Mouse (Mus musculus) kidney, embryonic 16.5 days (tissue): ENCODE data around the gene Trim33. TPM values are rescaled to one million over a fixed set of nuclear protein-coding genes. Genes with fewer than 3 reads are reported as not detected.

Experiments
- ATAC-seq: fragments of 200-750 bp; cut with Nextera tagmentation; 2 replicates; pipeline ENCODE4 v1.8.0; 2017; ENCODE audit warnings: moderate TSS enrichment; ENCODE audit not compliant: low FRiP score, low TSS enrichment
- H3K27ac ChIP-seq: fragments of 300-500 bp; sonication (generic); 2 replicates; pipeline ENCODE4 v1.5.1; 2014; ENCODE audit warnings: low read length
- H3K27me3 ChIP-seq: fragments of 300-500 bp; sonication (generic); 2 replicates; pipeline ENCODE4 v1.6.1; 2014; ENCODE audit warnings: low read length, control low read depth, mixed read lengths; ENCODE audit not compliant: insufficient read depth
- H3K36me3 ChIP-seq: fragments of 300-500 bp; sonication (generic); 2 replicates; pipeline ENCODE4 v1.6.1; 2014; ENCODE audit warnings: low read length, control low read depth, mixed read lengths; ENCODE audit not compliant: insufficient read depth
- H3K4me1 ChIP-seq: fragments of 300-500 bp; sonication (generic); 2 replicates; pipeline ENCODE4 v1.6.1; 2014; ENCODE audit warnings: low read length, control low read depth, mixed read lengths; ENCODE audit not compliant: insufficient read depth
- H3K4me2 ChIP-seq: fragments of 300-500 bp; sonication (generic); replicated peaks from 2 replicates; pipeline ENCODE4 v1.6.1; 2014; ENCODE audit warnings: low read depth, low read length
- H3K4me3 ChIP-seq: fragments of 300-500 bp; sonication (generic); 2 replicates; pipeline ENCODE4 v1.5.1; 2014; ENCODE audit warnings: mild to moderate bottlenecking, low read length
- H3K9ac ChIP-seq: fragments of 300-500 bp; sonication (generic); replicated peaks from 2 replicates; pipeline ENCODE4 v1.6.1; 2014; ENCODE audit warnings: low read length
- H3K9me3 ChIP-seq: fragments of 300-500 bp; sonication (generic); 2 replicates; pipeline ENCODE4 v1.6.1; 2016; ENCODE audit warnings: low read length, control low read depth
- WGBS: fragments of 180-500 bp; shearing (Covaris S2); extraction: QIAGEN DNeasy Blood & Tissue Kit; methylation state at CpG from one replicate; pipeline ENCODE4 v1.1.7; 2014; 5-methylcytosine and 5-hydroxymethylcytosine counted together
- polyA plus RNA-seq: library from polyadenylated mRNA; unstranded; fragments of >200 nt; fragmentation: Nextera tagmentation; extraction: Ambion mirVana; gene quantifications from 2 replicates; pipeline ENCODE4 v1.2.1, GENCODE M21; 2015

Trim33 gene
- polyA plus RNA-seq, 1 experiment from 2014 or later = 17.5 TPM

DNA sequence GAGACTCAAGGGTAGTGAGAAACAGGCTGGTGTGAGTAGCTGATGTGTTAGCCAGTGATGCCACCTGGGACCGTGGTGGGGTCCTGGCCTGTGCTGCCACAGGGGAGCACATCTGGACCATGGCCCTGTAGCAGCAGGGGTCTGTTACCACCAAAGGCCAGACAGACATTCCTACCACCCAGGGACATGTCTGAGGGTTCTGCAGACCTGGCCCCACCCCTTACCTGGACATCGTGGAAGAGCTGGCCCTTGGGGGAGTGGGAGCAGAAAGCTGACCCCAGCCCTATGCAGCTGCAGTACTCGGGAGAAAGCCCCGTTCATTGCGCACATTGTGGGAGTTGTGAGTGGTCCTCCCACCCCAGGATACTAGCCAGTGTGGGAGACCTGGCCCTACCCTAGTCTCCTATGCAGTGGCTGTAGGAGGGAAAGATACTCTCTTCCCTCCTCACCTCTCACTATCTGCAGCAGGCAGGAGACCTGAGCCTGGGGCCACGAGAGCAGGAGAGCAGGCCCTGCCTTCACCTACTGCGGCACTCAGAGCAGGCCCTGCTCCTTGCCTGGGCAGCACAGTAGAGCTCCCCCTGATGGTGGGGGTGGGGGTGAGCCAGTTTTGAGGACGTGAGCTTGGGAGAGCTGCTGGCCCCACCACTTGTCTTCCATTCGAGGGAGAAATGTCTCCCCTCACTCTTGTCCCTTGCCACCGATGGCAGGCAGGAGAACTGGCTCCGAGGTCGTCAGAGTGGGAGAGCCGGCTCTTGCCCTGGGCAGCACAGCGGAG lies 114.4 kb downstream of the Trim33 start:
- Histone ChIP-seq H3K27ac (no peak overlapping the region), H3K27me3 (no peaks in the 10 kb centered on the region), H3K36me3 (no peaks in the 10 kb centered on the region), H3K4me2 (no peak overlapping the region), H3K9me3 (no peaks in the 10 kb centered on the region), H3K9ac (no peak overlapping the region), H3K4me1 (no peaks in the 10 kb centered on the region), H3K4me3 (no peak overlapping the region)
- WGBS = 77% methylated on average over 14 of the region's 14 CpGs
- ATAC-seq = peak; percentile 69; the same call in 1 of the 2 replicates

DNA sequence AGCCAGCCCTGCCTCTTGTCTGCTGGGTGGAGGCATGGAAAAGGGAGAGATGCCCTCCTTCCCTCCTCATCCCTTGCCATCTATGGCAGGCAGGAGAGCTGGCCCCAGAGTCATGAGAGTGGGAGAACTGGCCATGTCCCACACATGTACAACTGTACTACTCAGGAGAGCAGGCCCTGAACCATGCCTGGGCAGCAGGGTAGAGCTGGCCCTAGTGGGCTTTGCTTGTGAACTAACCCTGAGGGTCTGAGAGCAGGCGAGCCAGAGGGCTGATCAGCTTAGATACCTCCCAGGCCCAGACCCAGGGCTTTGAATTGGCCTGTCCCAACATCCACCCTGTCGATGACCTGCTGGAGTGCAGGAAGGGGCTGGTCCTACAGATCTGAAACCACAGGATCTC lies 115.0 kb downstream of the Trim33 start:
- no peaks in the 10 kb centered on the region for H3K9me3 ChIP-seq
- H3K9ac ChIP-seq = no peak overlapping the region
- 93% methylated on average over 2 of the region's 2 CpGs for WGBS
- no peak overlapping the region for H3K4me3 ChIP-seq
- H3K27me3 ChIP-seq = no peaks in the 10 kb centered on the region
- H3K27ac ChIP-seq = no peak overlapping the region
- no peak for ATAC-seq
- H3K4me2 ChIP-seq = no peak overlapping the region
- no peaks in the 10 kb centered on the region for H3K4me1 ChIP-seq
- H3K36me3 ChIP-seq = no peaks in the 10 kb centered on the region

DNA sequence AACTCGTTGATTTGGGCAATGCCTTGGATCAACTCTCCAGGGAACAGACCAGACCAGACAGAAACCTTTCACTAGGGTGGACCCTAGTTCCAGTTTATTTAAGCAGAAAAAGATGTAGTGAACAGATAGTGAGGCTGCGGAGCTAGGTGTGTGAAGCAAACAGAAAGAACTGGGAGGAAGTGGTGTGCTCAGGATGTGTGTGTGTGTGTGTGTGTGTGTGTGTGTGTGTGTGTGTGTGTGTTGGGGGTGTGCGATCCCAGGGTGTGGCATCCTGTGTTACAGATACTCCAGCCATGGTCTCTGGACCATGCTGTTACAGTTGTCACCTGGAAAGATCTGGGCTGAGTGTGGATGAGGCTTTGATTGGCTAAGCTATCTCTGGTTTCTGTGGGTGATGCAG lies 118.4 kb downstream of the Trim33 start:
- H3K4me2 ChIP-seq = no peak overlapping the region
- H3K27me3 ChIP-seq = no peaks in the 10 kb centered on the region
- no peak overlapping the region for H3K9ac ChIP-seq
- WGBS = 72% methylated on average over 3 of the region's 3 CpGs
- H3K36me3 ChIP-seq = no peaks in the 10 kb centered on the region
- ATAC-seq = no peak
- H3K4me3 ChIP-seq = no peak overlapping the region
- no peak overlapping the region for H3K27ac ChIP-seq
- no peaks in the 10 kb centered on the region for H3K4me1 ChIP-seq
- H3K9me3 ChIP-seq = no peaks in the 10 kb centered on the region

DNA sequence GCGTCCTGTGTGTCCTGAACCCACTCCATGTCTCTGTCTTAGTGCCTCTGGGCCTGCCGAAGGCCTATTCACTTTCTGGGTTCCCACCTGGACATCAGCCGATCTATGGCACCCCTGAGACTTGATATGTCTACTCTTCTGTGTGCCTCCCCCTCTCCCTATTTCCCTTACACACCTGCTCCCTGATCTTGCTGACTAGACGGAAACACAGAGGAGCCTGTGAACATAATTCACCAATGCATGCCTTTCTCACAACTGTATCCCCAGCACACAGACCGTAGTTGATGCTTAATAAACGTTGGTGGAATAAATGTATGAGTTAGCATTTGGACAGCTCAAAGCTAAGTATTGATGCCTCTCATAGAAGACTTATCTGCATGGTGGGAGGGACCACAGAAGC lies 121.7 kb downstream of the Trim33 start:
- Histone ChIP-seq H3K4me2 (no peak overlapping the region), H3K9ac (no peak overlapping the region), H3K4me1 (no peaks in the 10 kb centered on the region), H3K9me3 (no peaks in the 10 kb centered on the region), H3K4me3 (no peak overlapping the region), H3K27ac (no peak overlapping the region), H3K27me3 (no peaks in the 10 kb centered on the region), H3K36me3 (no peaks in the 10 kb centered on the region)
- ATAC-seq = no peak
- WGBS = 78% methylated on average over 6 of the region's 6 CpGs

DNA sequence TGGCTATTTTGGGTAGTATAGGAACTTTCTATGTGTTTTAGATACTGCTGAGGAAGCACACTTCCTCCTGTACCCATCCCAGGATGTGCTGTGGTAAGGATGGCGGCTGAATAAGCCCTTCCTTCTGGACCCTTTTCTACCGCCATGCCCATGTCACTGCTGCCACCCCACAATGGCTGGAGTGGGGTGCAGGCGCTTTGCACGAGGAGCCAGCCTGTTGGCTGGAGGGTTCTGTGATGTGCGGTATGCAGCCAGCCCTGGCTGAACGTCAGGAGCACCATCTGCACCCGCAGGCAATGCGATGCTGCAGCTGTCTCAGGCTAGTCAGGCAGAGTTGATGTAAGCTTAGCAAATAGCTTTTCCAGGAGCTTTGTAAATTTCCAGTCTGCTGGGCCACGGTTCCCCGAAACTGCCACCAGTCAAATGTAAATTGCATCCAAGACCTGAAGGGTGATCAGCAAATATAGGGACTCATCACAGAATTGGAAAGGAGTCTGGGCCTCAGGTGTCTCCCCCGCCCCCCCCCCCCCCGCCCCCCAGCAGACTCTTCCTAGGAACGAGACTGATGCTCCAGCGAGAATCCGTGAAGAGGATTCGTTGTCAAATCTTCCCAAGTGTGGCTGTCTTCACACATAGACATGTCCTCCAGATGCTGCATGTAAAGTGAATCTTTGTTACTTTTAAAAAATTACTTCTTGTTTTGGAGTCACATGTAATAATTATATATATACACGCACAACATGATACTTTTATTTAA lies 122.4 kb downstream of the Trim33 start:
- Histone ChIP-seq H3K9me3 (no peaks in the 10 kb centered on the region), H3K27me3 (no peaks in the 10 kb centered on the region), H3K36me3 (no peaks in the 10 kb centered on the region), H3K4me3 (no peak overlapping the region), H3K9ac (no peak overlapping the region), H3K4me2 (no peak overlapping the region), H3K4me1 (no peaks in the 10 kb centered on the region), H3K27ac (no peak overlapping the region)
- 63% methylated on average over 17 of the region's 17 CpGs for WGBS
- ATAC-seq = no peak

DNA sequence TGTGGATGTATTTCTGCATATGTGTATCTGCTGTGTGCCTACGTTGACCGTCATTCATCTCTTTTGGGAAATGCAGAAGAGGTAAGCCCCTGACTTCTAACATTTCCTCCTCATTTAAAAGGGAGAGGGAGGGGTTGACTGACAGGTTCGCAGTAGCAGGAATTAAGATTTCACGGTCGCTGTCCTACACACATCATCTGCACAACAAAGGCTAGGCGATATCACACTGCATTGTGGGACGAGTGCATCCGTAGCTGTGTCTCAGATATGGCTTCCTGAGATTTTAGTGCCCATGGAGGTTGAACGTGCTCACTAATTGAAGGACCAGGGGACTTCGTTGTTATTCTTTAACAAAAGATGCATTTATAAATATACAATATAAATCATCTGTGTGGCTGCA lies 123.1 kb downstream of the Trim33 start:
- H3K27ac ChIP-seq = no peak overlapping the region
- H3K4me3 ChIP-seq = no peak overlapping the region
- WGBS = 67% methylated on average over 10 of the region's 10 CpGs
- H3K4me1 ChIP-seq = no peaks in the 10 kb centered on the region
- no peaks in the 10 kb centered on the region for H3K27me3 ChIP-seq
- H3K36me3 ChIP-seq = no peaks in the 10 kb centered on the region
- no peak overlapping the region for H3K4me2 ChIP-seq
- no peak overlapping the region for H3K9ac ChIP-seq
- H3K9me3 ChIP-seq = no peaks in the 10 kb centered on the region
- ATAC-seq = no peak

DNA sequence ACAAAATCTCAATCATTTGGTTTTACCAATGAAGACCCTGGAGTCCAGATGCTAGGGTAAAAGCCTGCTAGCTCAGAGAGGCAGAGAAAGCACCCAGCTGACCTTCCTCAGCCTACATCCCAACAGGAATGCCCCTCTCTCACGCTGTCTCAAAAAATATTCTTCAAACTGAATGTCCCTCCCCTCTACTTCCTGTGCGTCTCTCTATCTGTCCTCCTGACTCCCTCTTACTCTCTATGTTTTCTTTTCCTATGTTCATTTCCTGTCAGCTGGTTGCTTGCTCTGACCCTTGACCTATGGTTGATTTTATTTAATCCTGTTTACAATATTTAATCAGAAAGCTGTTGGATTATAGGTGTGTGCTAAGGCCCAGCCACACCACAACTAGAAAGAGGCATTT lies 126.0 kb downstream of the Trim33 start:
- no peaks in the 10 kb centered on the region for H3K36me3 ChIP-seq
- 56% methylated on average over 2 of the region's 2 CpGs for WGBS
- H3K27ac ChIP-seq = no peak overlapping the region
- no peaks in the 10 kb centered on the region for H3K4me1 ChIP-seq
- H3K4me3 ChIP-seq = no peak overlapping the region
- H3K4me2 ChIP-seq = no peak overlapping the region
- H3K9me3 ChIP-seq = no peaks in the 10 kb centered on the region
- H3K27me3 ChIP-seq = no peaks in the 10 kb centered on the region
- no peak overlapping the region for H3K9ac ChIP-seq
- ATAC-seq = no peak

DNA sequence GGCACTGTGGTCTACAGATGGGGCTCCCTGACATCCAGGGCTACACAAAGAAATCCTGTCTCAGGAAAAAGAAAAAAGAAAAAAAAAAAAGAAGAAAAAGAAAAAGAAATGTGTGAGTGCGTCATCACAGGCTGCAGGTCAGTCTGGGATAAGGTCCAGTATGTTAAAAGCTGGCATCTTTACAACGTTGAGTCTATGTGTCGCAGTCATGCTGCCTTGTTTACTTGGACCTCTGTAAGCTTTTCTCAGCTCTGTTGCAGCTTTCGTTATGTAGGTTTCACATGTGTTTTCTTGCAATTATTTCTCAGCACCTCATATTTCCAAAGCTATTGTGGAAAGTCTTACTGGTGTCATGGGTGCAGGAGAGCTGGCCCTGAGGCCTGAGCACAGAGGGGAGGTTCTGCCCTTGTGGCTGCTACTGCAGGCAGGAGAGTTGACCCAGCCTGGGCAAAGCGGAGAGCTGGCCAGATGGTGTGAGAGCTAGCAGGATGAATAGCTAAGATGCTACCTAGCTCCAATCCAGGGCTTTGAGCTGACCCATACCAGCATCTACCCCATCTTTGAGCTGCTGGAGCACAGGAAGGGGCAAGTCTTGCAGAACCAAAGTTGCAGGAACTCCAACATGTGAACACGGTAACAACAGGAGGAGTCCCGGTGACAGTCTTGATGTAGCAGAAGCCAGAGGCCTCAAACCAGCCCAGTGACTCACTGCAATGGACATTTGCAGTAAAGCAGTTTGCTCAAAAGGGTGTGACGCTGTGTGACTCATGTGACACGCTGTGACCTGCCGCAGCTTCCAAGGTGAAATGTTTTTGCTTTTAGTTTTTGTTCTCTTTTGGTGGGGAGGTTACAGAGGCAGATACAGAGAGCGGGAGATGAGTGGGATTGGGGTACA lies 127.0 kb downstream of the Trim33 start:
- H3K4me2 ChIP-seq = no peak overlapping the region

More for the DNA sequence above, 127.0 kb downstream of the Trim33 start:
- Histone ChIP-seq H3K4me1 (no peaks in the 10 kb centered on the region), H3K36me3 (no peaks in the 10 kb centered on the region), H3K4me3 (no peak overlapping the region), H3K9me3 (no peaks in the 10 kb centered on the region), H3K27me3 (no peaks in the 10 kb centered on the region), H3K27ac (no peak overlapping the region), H3K9ac (no peak overlapping the region)
- ATAC-seq = no peak
- WGBS = 78% methylated on average over 11 of the region's 11 CpGs
